Mouse (Mus musculus) neural tube, embryonic 13.5 days (tissue): ENCODE results near the gene Nipa1. TPM values are rescaled to one million over a fixed set of nuclear protein-coding genes. Genes with fewer than 3 reads are reported as not detected.
"Not testable (repeated sequence)": the region's sequence is repeated elsewhere in the genome, so short reads cannot be mapped to it uniquely, and the experiment has no call there.

ENCODE experiments used
- ATAC-seq: fragments of 200-750 bp; cut with Nextera tagmentation; 2 replicates; pipeline ENCODE4 v1.8.0; 2017; ENCODE audit warnings: low read depth, mild to moderate bottlenecking, moderate TSS enrichment, moderate library complexity
- H3K27ac ChIP-seq: fragments of 300-500 bp; sonication (generic); replicated peaks from 2 replicates; pipeline ENCODE4 v1.5.1; 2015; ENCODE audit warnings: moderate library complexity, mild to moderate bottlenecking, inconsistent platforms
- H3K27me3 ChIP-seq: fragments of 300-500 bp; sonication (generic); 2 replicates; pipeline ENCODE4 v1.6.1; 2015; ENCODE audit warnings: mild to moderate bottlenecking, inconsistent platforms
- H3K36me3 ChIP-seq: fragments of 300-500 bp; sonication (generic); 2 replicates; pipeline ENCODE4 v1.6.1; 2015; ENCODE audit warnings: mild to moderate bottlenecking, inconsistent platforms
- H3K4me1 ChIP-seq: fragments of 300-500 bp; sonication (generic); replicated peaks from 2 replicates; pipeline ENCODE4 v1.6.1; 2015; ENCODE audit warnings: inconsistent platforms
- H3K4me2 ChIP-seq: fragments of 300-500 bp; sonication (generic); 2 replicates; pipeline ENCODE4 v1.6.1; 2015; ENCODE audit warnings: inconsistent platforms, mild to moderate bottlenecking, moderate library complexity
- H3K4me3 ChIP-seq: fragments of 300-500 bp; sonication (generic); 2 replicates; pipeline ENCODE4 v1.5.1; 2015; ENCODE audit warnings: mild to moderate bottlenecking, inconsistent platforms
- H3K9ac ChIP-seq: fragments of 300-500 bp; sonication (generic); 2 replicates; pipeline ENCODE4 v1.6.1; 2015; ENCODE audit warnings: moderate library complexity, mild to moderate bottlenecking, inconsistent platforms
- H3K9me3 ChIP-seq: fragments of 300-500 bp; sonication (generic); 2 replicates; pipeline ENCODE4 v1.6.1; 2016; ENCODE audit warnings: inconsistent platforms
- WGBS: fragments of 180-500 bp; shearing (Covaris S2); methylation state at CpG from one replicate; pipeline ENCODE4 v1.1.7; 2015; 5-methylcytosine and 5-hydroxymethylcytosine counted together
- polyA plus RNA-seq: library from polyadenylated mRNA; unstranded; fragments of >200 nt; fragmentation: Nextera tagmentation; extraction: Ambion mirVana; gene quantifications from 2 replicates; pipeline ENCODE4 v1.2.1, GENCODE M21; 2015

Nipa1 gene
- polyA plus RNA-seq, 1 experiment from 2014 or later: 25.9 TPM

DNA sequence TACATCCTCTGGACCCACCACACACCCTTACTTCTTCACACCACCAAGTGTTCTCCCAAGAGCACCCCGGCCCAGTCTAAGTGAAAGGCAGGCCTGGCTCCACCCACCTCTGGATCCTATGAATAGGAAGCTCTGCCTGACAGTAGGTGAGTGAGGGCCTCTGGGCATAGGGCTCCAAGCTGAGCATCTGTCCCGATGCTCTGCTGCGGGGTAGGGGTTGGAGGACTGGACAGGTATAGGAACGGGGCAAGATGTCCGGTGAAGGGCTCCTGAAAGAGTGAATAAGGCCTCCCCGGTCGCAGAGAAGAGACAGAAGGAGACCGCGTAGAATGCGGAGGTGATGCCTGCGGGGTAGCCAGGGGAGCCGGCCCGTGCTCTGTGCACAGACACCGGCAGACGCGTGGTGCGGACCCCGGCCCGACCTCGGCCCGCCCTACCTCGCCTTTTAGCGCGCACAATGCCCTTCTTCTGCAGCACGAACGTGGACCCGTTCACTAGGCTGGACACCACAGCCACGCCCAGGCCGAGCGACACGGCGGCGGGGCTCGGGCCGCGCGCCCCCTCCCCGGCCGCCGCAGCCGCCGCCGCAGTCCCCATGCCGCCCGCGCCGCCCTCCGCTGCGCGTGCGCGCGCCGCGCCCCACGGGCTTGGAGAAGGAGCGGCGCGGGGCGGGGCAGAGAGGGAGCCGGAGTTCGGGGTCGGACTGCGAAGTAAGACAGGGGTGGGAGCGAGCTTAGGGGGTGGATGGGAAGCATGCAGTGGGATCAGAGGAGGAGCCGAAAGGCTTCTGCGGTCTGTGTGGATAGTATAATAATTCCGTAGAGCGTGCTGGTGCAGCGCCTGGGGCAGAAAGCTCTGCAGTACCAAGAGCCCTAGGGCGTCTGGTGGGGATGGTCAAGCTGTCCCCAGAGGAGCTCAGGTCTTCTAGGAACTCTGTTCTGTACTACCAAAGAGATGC is 503 bp downstream of the Nipa1 start:
- peak; percentile 96 for ATAC-seq
- Histone ChIP-seq H3K4me1 (peaks cover 17% of the 10 kb centered on the region), H3K27me3 (no peaks in the 10 kb centered on the region), H3K4me3 (peak overlapping the region; percentile 78), H3K27ac (peak overlapping the region; percentile 87), H3K9me3 (no peaks in the 10 kb centered on the region), H3K9ac (peak overlapping the region; percentile 89), H3K36me3 (0 out of 2 replicates have a peak, but pooled peaks cover 6% of the 10 kb centered on the region), H3K4me2 (peak overlapping the region; percentile 72)
- WGBS: under 1% methylated on average over 70 of the region's 71 CpGs

DNA sequence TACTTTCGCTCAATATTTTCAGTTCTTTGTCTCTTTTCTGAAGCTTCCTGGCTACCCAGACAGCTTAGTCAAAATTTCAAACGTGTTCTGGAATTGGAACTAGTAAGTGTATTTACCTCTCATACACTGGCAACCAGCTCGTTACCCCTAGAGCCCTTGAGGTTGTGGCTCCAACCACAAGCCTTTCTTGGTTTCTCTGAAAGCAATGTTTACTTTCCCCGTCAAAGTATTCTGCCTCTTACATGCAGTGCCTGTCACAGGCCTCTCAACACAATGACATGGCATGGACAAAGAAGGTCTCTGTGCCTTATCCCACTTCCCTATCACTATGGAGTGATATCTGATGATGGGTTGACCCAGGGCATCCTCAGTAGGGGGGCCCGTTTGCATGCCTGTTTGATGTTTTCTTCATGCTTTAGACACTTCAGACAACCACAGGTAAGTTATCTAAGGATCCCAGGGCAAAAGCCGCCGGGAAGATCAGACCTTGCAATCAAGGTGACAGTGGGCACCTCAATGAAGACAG is 1.2 kb downstream of the Nipa1 start:
- no peak for ATAC-seq
- Histone ChIP-seq H3K4me1 (peaks cover 17% of the 10 kb centered on the region), H3K36me3 (0 out of 2 replicates have a peak, but pooled peaks cover 6% of the 10 kb centered on the region), H3K27me3 (no peaks in the 10 kb centered on the region), H3K4me2 (peak overlapping the region; percentile 72), H3K4me3 (peak overlapping the region; percentile 78), H3K27ac (peak overlapping the region; percentile 87), H3K9ac (peak overlapping the region; percentile 89), H3K9me3 (no peaks in the 10 kb centered on the region)
- 54% methylated on average over 7 of the region's 7 CpGs for WGBS

DNA sequence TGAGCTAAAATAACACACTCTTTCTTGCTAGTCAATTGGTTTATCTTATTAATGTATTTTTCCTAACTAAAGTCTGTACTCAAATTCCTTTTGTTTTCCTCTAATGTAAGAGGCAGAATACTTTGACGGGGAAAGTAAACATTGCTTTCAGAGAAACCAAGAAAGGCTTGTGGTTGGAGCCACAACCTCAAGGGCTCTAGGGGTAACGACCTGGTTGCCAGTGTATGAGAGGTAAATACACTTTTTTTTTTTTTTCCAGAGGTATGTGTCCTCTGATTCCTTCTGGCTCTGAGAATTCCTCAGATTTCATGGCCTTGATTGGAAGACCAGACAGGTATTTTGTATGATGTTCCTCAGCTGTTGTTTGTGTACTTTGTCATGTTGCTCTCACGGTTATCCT is 2.0 kb downstream of the Nipa1 start:
- Histone ChIP-seq H3K27me3 (no peaks in the 10 kb centered on the region), H3K9me3 (no peaks in the 10 kb centered on the region), H3K4me1 (peaks cover 17% of the 10 kb centered on the region), H3K9ac (no peak overlapping the region), H3K36me3 (0 out of 2 replicates have a peak, but pooled peaks cover 6% of the 10 kb centered on the region), H3K27ac (no peak overlapping the region), H3K4me3 (no peak overlapping the region), H3K4me2 (peak overlapping the region; percentile 72)
- 82% methylated on average over 3 of the region's 3 CpGs for WGBS
- no peak for ATAC-seq

GRCm38 (mm10) chr7:56015837-56016236 is 3.9 kb downstream of the Nipa1 start:
- Histone ChIP-seq H3K4me3 (no peak overlapping the region), H3K9ac (no peak overlapping the region), H3K4me1 (peaks cover 17% of the 10 kb centered on the region), H3K9me3 (no peaks in the 10 kb centered on the region), H3K27me3 (no peaks in the 10 kb centered on the region), H3K27ac (no peak overlapping the region), H3K36me3 (0 out of 2 replicates have a peak, but pooled peaks cover 6% of the 10 kb centered on the region), H3K4me2 (no peak overlapping the region)
- no peak for ATAC-seq
- WGBS: 90% methylated on average over 7 of the region's 7 CpGs

GRCm38 (mm10) chr7:56015172-56015571 is 4.6 kb downstream of the Nipa1 start:
- WGBS: 90% methylated on average over 6 of the region's 6 CpGs
- Histone ChIP-seq H3K9me3 (no peaks in the 10 kb centered on the region), H3K27me3 (no peaks in the 10 kb centered on the region), H3K4me2 (no peak overlapping the region), H3K9ac (no peak overlapping the region), H3K4me3 (no peak overlapping the region), H3K36me3 (0 out of 2 replicates have a peak, but pooled peaks cover 6% of the 10 kb centered on the region), H3K27ac (no peak overlapping the region), H3K4me1 (peaks cover 17% of the 10 kb centered on the region)
- ATAC-seq: no peak

- H3K4me1 ChIP-seq: peaks cover 13% of the 10 kb centered on the region
- ATAC-seq, H3K4me3 ChIP-seq, H3K27ac ChIP-seq, H3K27me3 ChIP-seq, H3K9ac ChIP-seq, H3K36me3 ChIP-seq, H3K4me2 ChIP-seq, H3K9me3 ChIP-seq: not testable (repeated sequence)
- WGBS: 87% methylated on average over 6 of the region's 18 CpGs
Observed at GRCm38 (mm10) chr7:56014002-56014702, 5.6 kb downstream of the Nipa1 start.

DNA sequence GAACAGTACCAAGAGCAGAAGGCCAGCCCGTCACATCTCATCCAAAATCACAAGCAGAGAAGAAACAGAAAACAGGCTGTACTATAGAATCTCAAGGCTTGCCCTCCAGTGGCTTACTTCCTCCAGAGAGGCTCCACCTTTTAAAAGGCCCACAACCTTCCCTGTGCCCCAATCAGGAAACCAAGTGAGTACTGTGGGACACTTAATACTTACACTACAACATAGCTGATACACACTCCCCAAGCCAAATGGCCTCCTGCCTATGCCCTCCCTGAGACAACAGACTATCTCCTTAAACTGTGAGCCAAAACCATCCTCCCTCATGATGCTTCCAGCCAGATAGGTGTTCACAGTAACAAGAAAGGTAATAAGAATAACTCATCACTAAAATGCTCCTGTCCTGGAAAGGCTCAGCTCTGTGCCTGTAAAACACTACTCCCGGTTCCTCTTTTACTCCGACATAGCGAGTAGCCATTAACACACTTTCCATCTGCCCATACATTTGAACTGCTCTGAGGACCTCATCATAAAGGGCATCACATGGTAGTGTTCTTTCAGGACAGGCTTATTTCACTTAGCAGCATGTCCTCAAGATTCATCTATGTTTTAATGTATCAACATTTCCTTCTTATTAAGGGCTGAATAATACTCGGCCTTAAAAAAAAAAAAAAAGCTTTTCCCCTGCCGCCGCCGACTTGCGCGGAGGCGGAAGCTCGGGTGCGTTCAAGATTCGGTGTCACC is 6.3 kb downstream of the Nipa1 start:
- Histone ChIP-seq H3K4me3 (no peak overlapping the region), H3K4me1 (peaks cover 7% of the 10 kb centered on the region), H3K36me3 (0 out of 2 replicates have a peak, but pooled peaks cover 6% of the 10 kb centered on the region), H3K9ac (no peak overlapping the region), H3K9me3 (no peaks in the 10 kb centered on the region), H3K27me3 (no peaks in the 10 kb centered on the region), H3K4me2 (no peak overlapping the region), H3K27ac (no peak overlapping the region)
- ATAC-seq: no peak
- WGBS: 96% methylated on average over 14 of the region's 14 CpGs

DNA sequence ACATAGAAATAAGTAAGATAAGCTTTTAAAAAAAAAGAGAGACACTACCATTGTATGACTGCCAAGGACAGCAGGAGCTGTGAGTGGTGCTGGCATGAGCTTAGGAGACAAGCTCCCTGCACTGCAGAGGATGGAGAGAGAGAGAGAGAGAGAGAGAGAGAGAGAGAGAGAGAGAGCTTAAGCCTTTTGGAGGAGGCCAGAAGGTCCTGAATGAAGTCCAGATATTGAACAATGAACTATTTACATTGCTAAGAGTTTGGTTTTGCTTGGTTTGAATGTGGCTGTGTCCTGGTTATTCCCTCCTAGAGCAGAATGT is 8.8 kb downstream of the Nipa1 start:
- Histone ChIP-seq H3K36me3 (0 out of 2 replicates have a peak, but pooled peaks cover 4% of the 10 kb centered on the region), H3K9ac (no peak overlapping the region), H3K27me3 (no peaks in the 10 kb centered on the region), H3K4me1 (no peaks in the 10 kb centered on the region), H3K9me3 (no peaks in the 10 kb centered on the region), H3K27ac (no peak overlapping the region), H3K4me3 (no peak overlapping the region), H3K4me2 (no peak overlapping the region)
- ATAC-seq: no peak

GRCm38 (mm10) chr7:56010318-56011017 is 9.3 kb downstream of the Nipa1 start:
- Histone ChIP-seq H3K9me3 (no peaks in the 10 kb centered on the region), H3K27ac (no peak overlapping the region), H3K9ac (no peak overlapping the region), H3K27me3 (no peaks in the 10 kb centered on the region), H3K4me1 (no peaks in the 10 kb centered on the region), H3K4me2 (no peak overlapping the region), H3K4me3 (no peak overlapping the region), H3K36me3 (no peaks in the 10 kb centered on the region)
- WGBS: 72% methylated on average over 4 of the region's 4 CpGs
- ATAC-seq: no peak

DNA sequence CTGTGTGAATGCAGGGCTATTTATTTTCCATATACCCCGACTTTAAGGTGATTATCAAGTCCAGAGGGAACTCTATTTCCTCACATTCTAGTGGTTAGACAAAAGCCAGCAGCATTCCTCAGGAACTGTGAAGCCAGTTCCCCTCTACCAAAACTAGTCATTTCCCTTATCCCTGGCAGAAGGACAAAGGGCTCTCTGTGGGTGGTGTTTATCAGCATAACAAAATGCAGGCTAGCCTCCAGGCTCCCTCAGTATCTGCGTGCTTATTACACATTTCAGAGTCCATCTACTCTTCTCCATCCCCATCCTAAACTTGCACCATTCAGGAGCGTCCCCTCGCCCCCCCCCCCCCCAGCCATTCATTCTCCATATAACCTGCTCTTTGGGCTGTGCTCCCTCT is 20.8 kb downstream of the Nipa1 start:
- Histone ChIP-seq H3K36me3 (no peaks in the 10 kb centered on the region), H3K4me1 (peaks cover 11% of the 10 kb centered on the region), H3K4me2 (no peak overlapping the region), H3K9me3 (no peaks in the 10 kb centered on the region), H3K9ac (no peak overlapping the region), H3K27me3 (no peaks in the 10 kb centered on the region), H3K4me3 (no peak overlapping the region), H3K27ac (no peak overlapping the region)
- ATAC-seq: no peak
- 1% methylated on average over 2 of the region's 4 CpGs for WGBS

GRCm38 (mm10) chr7:55995013-55995412 is 24.7 kb downstream of the Nipa1 start:
- Histone ChIP-seq H3K27ac (no peak overlapping the region), H3K9me3 (no peaks in the 10 kb centered on the region)

More at GRCm38 (mm10) chr7:55995013-55995412, 24.7 kb downstream of the Nipa1 start:
- Histone ChIP-seq H3K4me2 (no peak overlapping the region), H3K9ac (no peak overlapping the region), H3K27me3 (no peaks in the 10 kb centered on the region), H3K4me1 (peaks cover 11% of the 10 kb centered on the region), H3K4me3 (no peak overlapping the region), H3K36me3 (0 out of 2 replicates have a peak, but pooled peaks cover 3% of the 10 kb centered on the region)
- 27% methylated on average over 4 of the region's 4 CpGs for WGBS
- ATAC-seq: peak; percentile 63; the same call in 1 of the 2 replicates
